Mouse (Mus musculus): ENCODE measurements around the gene Matn3. TPM values are rescaled to one million over a fixed set of nuclear protein-coding genes. Genes with fewer than 3 reads are reported as not detected.
A peak's percentile ranks its signal among the peaks of the same experiment; 100 is the strongest.

Matn3 gene
- polyA plus RNA-seq, 1 experiment from 2014 or later = 17.8 TPM

GRCm38 (mm10) chr12:8940011-8941005 lies 7.4 kb upstream of the Matn3 start:
- Histone ChIP-seq H3K9ac (no peak overlapping the region), H3K27me3 (no peaks in the 10 kb centered on the region), H3K4me3 (replicated peaks) (no peak overlapping the region), H3K27ac (replicated peaks) (0 out of 2 replicates have a peak overlapping the region, but pooled peaks have one; percentile 7), H3K36me3 (peaks cover 43% of the 10 kb centered on the region), H3K4me1 (0 out of 2 replicates have a peak, but pooled peaks cover 4% of the 10 kb centered on the region), H3K9me3 (replicated peaks) (no peaks in the 10 kb centered on the region), H3K4me2 (replicated peaks) (no peak overlapping the region)
- WGBS = 64% methylated on average over 12 of the region's 12 CpGs
- ATAC-seq (ENCODE audit: insufficient number of reproducible peaks, low FRiP score, low TSS enrichment, low read depth) = no peak

GRCm38 (mm10) chr12:8941131-8941615 lies 6.6 kb upstream of the Matn3 start:
- 0 out of 2 replicates have a peak, but pooled peaks cover 4% of the 10 kb centered on the region for H3K4me1 ChIP-seq
- no peaks in the 10 kb centered on the region for H3K9me3 ChIP-seq (replicated peaks)
- no peak overlapping the region for H3K4me2 ChIP-seq (replicated peaks)
- no peak overlapping the region for H3K4me3 ChIP-seq (replicated peaks)
- H3K36me3 ChIP-seq = peaks cover 35% of the 10 kb centered on the region
- 0 out of 2 replicates have a peak overlapping the region, but pooled peaks have one; percentile 7 for H3K27ac ChIP-seq (replicated peaks)
- H3K9ac ChIP-seq = no peak overlapping the region
- ATAC-seq (ENCODE audit: insufficient number of reproducible peaks, low FRiP score, low TSS enrichment, low read depth) = no peak
- H3K27me3 ChIP-seq = no peaks in the 10 kb centered on the region
- WGBS = 32% methylated on average over 4 of the region's 4 CpGs

- peaks cover 28% of the 10 kb centered on the region for H3K36me3 ChIP-seq
- WGBS = 38% methylated on average over 4 of the region's 4 CpGs
- H3K4me3 ChIP-seq (replicated peaks) = no peak overlapping the region
- no peak overlapping the region for H3K27ac ChIP-seq (replicated peaks)
- no peak for ATAC-seq (ENCODE audit: insufficient number of reproducible peaks, low FRiP score, low TSS enrichment, low read depth)
- no peak overlapping the region for H3K9ac ChIP-seq
- H3K9me3 ChIP-seq (replicated peaks) = no peaks in the 10 kb centered on the region
- H3K27me3 ChIP-seq = no peaks in the 10 kb centered on the region
- 0 out of 2 replicates have a peak, but pooled peaks cover 4% of the 10 kb centered on the region for H3K4me1 ChIP-seq
- no peak overlapping the region for H3K4me2 ChIP-seq (replicated peaks)
Measured at GRCm38 (mm10) chr12:8941699-8942392, 5.9 kb upstream of the Matn3 start.

GRCm38 (mm10) chr12:8947163-8947562 lies 566 bp upstream of the Matn3 start:
- ATAC-seq (ENCODE audit: insufficient number of reproducible peaks, low FRiP score, low TSS enrichment, low read depth) = no peak
- no peaks in the 10 kb centered on the region for H3K36me3 ChIP-seq
- H3K9ac ChIP-seq = no peak overlapping the region
- no peak overlapping the region for H3K27ac ChIP-seq (replicated peaks)
- H3K9me3 ChIP-seq (replicated peaks) = no peaks in the 10 kb centered on the region
- H3K4me2 ChIP-seq (replicated peaks) = peak overlapping the region; percentile 92; the same call in 1 of the 2 replicates
- H3K27me3 ChIP-seq = no peaks in the 10 kb centered on the region
- WGBS = 50% methylated on average over 9 of the region's 9 CpGs
- H3K4me3 ChIP-seq (replicated peaks) = peak overlapping the region; percentile 44
- H3K4me1 ChIP-seq = peaks cover 10% of the 10 kb centered on the region

GRCm38 (mm10) chr12:8953136-8953535 lies 5.4 kb downstream of the Matn3 start:
- Histone ChIP-seq H3K27ac (replicated peaks) (no peak overlapping the region), H3K4me2 (replicated peaks) (no peak overlapping the region), H3K27me3 (no peaks in the 10 kb centered on the region), H3K4me1 (peaks cover 3% of the 10 kb centered on the region), H3K4me3 (replicated peaks) (no peak overlapping the region), H3K9me3 (replicated peaks) (no peaks in the 10 kb centered on the region), H3K9ac (no peak overlapping the region), H3K36me3 (no peaks in the 10 kb centered on the region)
- 41% methylated on average over 10 of the region's 10 CpGs for WGBS
- no peak for ATAC-seq (ENCODE audit: insufficient number of reproducible peaks, low FRiP score, low TSS enrichment, low read depth)

GRCm38 (mm10) chr12:8954161-8954561 lies 6.4 kb downstream of the Matn3 start:
- H3K36me3 ChIP-seq = no peaks in the 10 kb centered on the region
- H3K9ac ChIP-seq = no peak overlapping the region
- H3K4me2 ChIP-seq (replicated peaks) = no peak overlapping the region
- no peaks in the 10 kb centered on the region for H3K27me3 ChIP-seq
- H3K9me3 ChIP-seq (replicated peaks) = no peaks in the 10 kb centered on the region
- WGBS = 60% methylated on average over 9 of the region's 9 CpGs
- H3K4me1 ChIP-seq = no peaks in the 10 kb centered on the region
- no peak overlapping the region for H3K4me3 ChIP-seq (replicated peaks)
- ATAC-seq (ENCODE audit: insufficient number of reproducible peaks, low FRiP score, low TSS enrichment, low read depth) = peak; percentile 60
- H3K27ac ChIP-seq (replicated peaks) = no peak overlapping the region

GRCm38 (mm10) chr12:8961607-8962316 lies 14.0 kb downstream of the Matn3 start:
- Histone ChIP-seq H3K9ac (no peak overlapping the region), H3K36me3 (no peaks in the 10 kb centered on the region), H3K4me1 (no peaks in the 10 kb centered on the region), H3K4me2 (replicated peaks) (no peak overlapping the region), H3K4me3 (replicated peaks) (no peak overlapping the region), H3K27me3 (no peaks in the 10 kb centered on the region), H3K27ac (replicated peaks) (no peak overlapping the region), H3K9me3 (replicated peaks) (no peaks in the 10 kb centered on the region)
- 71% methylated on average over 9 of the region's 9 CpGs for WGBS
- ATAC-seq (ENCODE audit: insufficient number of reproducible peaks, low FRiP score, low TSS enrichment, low read depth) = no peak

- Histone ChIP-seq H3K27me3 (no peaks in the 10 kb centered on the region), H3K4me1 (peaks cover 12% of the 10 kb centered on the region), H3K27ac (replicated peaks) (no peak overlapping the region), H3K4me2 (replicated peaks) (no peak overlapping the region), H3K9ac (no peak overlapping the region), H3K9me3 (replicated peaks) (no peaks in the 10 kb centered on the region), H3K36me3 (no peaks in the 10 kb centered on the region), H3K4me3 (replicated peaks) (no peak overlapping the region)
- ATAC-seq (ENCODE audit: insufficient number of reproducible peaks, low FRiP score, low TSS enrichment, low read depth) = peak; percentile 82
- 16% methylated on average over 9 of the region's 9 CpGs for WGBS
Measured at GRCm38 (mm10) chr12:8969828-8970227, 22.1 kb downstream of the Matn3 start.

- Histone ChIP-seq H3K36me3 (peaks cover 5% of the 10 kb centered on the region), H3K9ac (peak within 1 kb of the TSS; percentile 51), H3K4me1 (peaks cover 13% of the 10 kb centered on the region), H3K9me3 (replicated peaks) (no peaks in the 10 kb centered on the region), H3K27me3 (no peaks in the 10 kb centered on the region), H3K27ac (replicated peaks) (peak within 1 kb of the TSS; percentile 75), H3K4me2 (replicated peaks) (peak within 1 kb of the TSS; percentile 66), H3K4me3 (replicated peaks) (peak within 1 kb of the TSS; percentile 72)
- ATAC-seq (ENCODE audit: insufficient number of reproducible peaks, low FRiP score, low TSS enrichment, low read depth) = peak; percentile 87
- WGBS = under 1% methylated on average over 45 of the region's 45 CpGs
Measured at GRCm38 (mm10) chr12:8973820-8974465, 26.2 kb downstream of the Matn3 start, which contains the start of gene Wdr35. Gene Wdr35, plus strand, starts transcription at chr12:8973892.

- ATAC-seq (ENCODE audit: insufficient number of reproducible peaks, low FRiP score, low TSS enrichment, low read depth) = no peak
- Histone ChIP-seq H3K36me3 (peaks cover 12% of the 10 kb centered on the region), H3K9ac (no peak overlapping the region), H3K4me2 (replicated peaks) (no peak overlapping the region), H3K9me3 (replicated peaks) (no peaks in the 10 kb centered on the region), H3K27ac (replicated peaks) (no peak overlapping the region), H3K27me3 (no peaks in the 10 kb centered on the region), H3K4me3 (replicated peaks) (peak overlapping the region; percentile 72; the same call in 1 of the 2 replicates), H3K4me1 (peaks cover 9% of the 10 kb centered on the region)
- 89% methylated on average over 3 of the region's 3 CpGs for WGBS
Measured at GRCm38 (mm10) chr12:8975076-8975475, 27.3 kb downstream of the Matn3 start.

All from embryonic facial prominence, embryonic 15.5 days (tissue).